Mouse (Mus musculus): Measurements from ENCODE around the gene Dmwd. TPM values are rescaled to one million over a fixed set of nuclear protein-coding genes. Genes with fewer than 3 reads are reported as not detected.

The Dmwd gene
- polyA plus RNA-seq (2012; rRNA removed) = 17.7 and 21.3 TPM in 2 replicates

DNA sequence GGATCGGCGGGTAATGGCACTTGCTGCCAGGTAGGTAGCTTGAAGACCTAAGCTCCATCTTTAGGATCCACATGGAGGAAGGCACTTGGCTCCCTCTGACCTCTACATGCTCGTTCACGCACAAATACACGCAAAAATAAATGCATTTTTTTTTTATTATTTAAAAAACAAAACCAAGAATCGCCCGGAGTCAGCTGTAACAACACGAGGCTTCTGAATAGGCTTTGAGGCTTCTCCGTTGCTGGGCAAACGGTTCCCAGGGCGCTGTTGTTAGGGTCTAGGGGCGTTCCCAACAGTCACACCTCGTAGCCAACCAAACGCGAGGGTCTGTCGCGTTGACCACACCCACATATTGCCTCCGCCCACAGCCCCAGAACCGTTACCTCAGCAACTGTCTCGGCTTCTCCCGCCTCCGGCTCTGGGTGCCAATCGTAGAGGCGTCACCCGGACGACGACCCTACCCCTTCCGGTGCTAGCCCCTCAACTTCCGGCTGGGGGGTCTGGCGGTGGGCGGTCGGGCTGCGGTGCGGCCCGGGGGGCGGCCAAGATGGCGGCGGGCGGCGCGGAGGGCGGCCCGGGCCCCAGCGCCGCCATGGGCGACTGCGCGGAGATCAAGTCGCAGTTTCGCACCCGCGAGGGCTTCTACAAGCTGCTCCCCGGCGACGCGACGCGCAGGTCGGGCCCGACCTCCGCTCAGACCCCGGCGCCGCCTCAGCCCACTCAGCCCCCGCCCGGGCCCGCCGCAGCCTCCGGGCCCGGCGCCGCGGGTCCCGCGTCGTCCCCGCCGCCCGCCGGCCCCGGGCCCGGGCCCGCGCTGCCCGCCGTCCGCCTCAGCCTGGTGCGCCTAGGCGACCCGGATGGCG is at the start of gene Dmwd:
Gene Dmwd (plus strand): TSS at position 505 of the 863 bp plus-strand sequence.

GRCm38 (mm10) chr7:19054047-19054776 is 21.8 kb upstream of the Dmwd start, which contains the start of gene Rsph6a:
TSS of gene Rsph6a (plus strand) at chr7:19054690.

DNA sequence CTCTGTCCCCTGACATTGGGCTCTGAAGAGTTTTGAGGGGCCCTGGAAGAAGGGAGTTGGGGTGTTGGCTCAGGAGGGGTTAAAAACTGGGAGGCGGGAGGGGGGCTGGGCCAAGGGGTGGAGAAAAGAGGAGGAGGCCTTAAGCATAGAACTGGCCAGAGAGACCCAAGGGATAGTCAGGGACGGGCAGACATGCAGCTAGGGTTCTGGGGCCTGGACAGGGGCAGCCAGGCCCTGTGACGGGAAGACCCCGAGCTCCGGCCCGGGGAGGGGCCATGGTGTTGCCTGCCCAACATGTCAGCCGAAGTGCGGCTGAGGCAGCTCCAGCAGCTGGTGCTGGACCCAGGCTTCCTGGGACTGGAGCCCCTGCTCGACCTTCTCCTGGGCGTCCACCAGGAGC is 7.7 kb downstream of the Dmwd start, which contains the start of gene Dmpk:
Gene Dmpk (plus strand): TSS at position 149 of the 400 bp plus-strand sequence.

DNA sequence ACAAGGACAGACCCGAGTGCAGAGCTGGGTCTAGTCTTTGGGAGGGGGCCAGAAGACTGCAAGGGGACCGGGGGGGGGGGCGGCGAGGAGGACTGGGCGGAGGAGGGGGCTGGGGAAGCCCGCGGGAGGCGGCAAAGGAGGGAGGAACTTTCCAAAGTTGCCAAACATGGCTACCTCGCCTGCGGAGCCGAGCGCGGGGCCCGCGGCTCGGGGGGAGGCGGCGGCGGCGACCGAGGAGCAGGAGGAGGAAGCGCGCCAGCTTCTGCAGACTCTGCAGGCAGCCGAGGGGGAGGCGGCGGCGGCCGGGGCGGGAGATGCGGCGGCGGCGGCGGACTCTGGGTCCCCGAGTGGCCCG is 18.4 kb downstream of the Dmwd start, which contains the start of gene Six5:
Gene Six5 (plus strand): TSS at position 124 of the 355 bp plus-strand sequence.

GRCm38 (mm10) chr7:19118028-19118771 is 42.2 kb downstream of the Dmwd start, which contains the start of gene Gm4969:
TSS of gene Gm4969 (minus strand) at chr7:19118368.

DNA sequence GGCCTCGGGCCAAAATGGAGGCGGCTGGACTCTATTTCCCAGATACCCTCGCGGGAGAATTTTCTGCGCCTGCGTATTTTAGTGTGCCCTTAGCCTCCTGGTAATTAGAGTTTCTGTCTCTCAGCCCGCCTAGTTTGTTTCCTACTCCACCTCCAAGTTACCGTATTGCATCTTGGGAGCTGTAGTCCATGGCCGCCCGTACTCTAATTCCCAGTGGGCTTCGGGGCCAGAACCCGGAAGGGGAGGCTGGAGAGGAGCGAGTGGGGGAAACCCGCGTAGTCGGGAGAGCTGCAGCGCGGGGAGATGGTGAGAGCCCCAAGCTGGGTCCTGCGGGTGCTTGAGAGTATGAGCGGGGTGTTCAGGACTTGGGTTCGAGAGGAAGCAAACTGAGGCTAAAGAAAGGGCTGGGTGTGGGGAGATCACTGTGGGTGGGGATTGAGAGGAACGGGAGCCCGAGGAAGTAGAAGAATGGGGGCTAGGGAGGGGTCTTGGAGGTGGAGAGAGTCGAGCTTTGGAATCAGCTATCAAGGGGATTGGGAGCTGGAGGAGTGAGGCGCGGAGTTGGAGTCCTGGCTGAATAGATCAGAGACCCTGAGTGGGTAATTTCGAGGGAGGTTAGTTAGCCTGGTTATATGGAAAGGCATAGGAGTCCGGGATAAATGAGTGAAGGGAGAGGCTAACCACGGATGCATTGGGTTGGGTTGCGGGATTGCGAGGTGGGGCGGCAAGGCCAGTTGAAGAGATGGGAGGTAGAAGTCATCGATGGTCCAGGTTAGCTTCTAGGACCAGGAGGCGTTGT is 43.8 kb downstream of the Dmwd start, which contains the start of gene Fbxo46:
Gene Fbxo46 (plus strand): TSS at position 229 of the 799 bp plus-strand sequence.

Other genes with a start within 250 kb of the Dmwd start
- gene Mill2, start 236.3 kb upstream of the Dmwd start, polyA plus RNA-seq (2012; rRNA removed) = 0.53 and 0.58 TPM in 2 replicates
- 92.2 and 111 TPM in 2 replicates for gene Pglyrp1, start 204.9 kb upstream of the Dmwd start, polyA plus RNA-seq (2012; rRNA removed)
- gene Ccdc61, start 165.8 kb upstream of the Dmwd start, polyA plus RNA-seq (2012; rRNA removed) = 7.7 and 9.0 TPM in 2 replicates
- 0.08 and 0.13 TPM in 2 replicates for gene Nova2, start 150.3 kb upstream of the Dmwd start, polyA plus RNA-seq (2012; rRNA removed)
- not detected in 2 replicates for gene Nanos2, start 88.8 kb upstream of the Dmwd start, polyA plus RNA-seq (2012; rRNA removed)
- 0.18 and 0.19 TPM in 2 replicates for gene Mypop, start 85.0 kb upstream of the Dmwd start, polyA plus RNA-seq (2012; rRNA removed)
- 7.0 and 7.7 TPM in 2 replicates for gene Irf2bp1, start 72.2 kb upstream of the Dmwd start, polyA plus RNA-seq (2012; rRNA removed)
- gene Foxa3, start 52.7 kb upstream of the Dmwd start, polyA plus RNA-seq (2012; rRNA removed) = 33.5 and 37.3 TPM in 2 replicates
- gene Sympk, start 51.9 kb upstream of the Dmwd start, polyA plus RNA-seq (2012; rRNA removed) = 22.4 and 28.2 TPM in 2 replicates
- gene Rsph6a, start 21.5 kb upstream of the Dmwd start, polyA plus RNA-seq (2012; rRNA removed) = not detected in 2 replicates
- gene Dmpk, start 7.6 kb downstream of the Dmwd start, polyA plus RNA-seq (2012; rRNA removed) = 28.8 and 30.2 TPM in 2 replicates
- gene Six5, start 18.4 kb downstream of the Dmwd start, polyA plus RNA-seq (2012; rRNA removed) = 5.0 and 6.1 TPM in 2 replicates
- 0.11 and 0.14 TPM in 2 replicates for gene Gm4969, start 42.1 kb downstream of the Dmwd start, polyA plus RNA-seq (2012; rRNA removed)
- gene Fbxo46, start 43.6 kb downstream of the Dmwd start, polyA plus RNA-seq (2012; rRNA removed) = 2.1 and 2.2 TPM in 2 replicates
- gene Qpctl, start 73.1 kb downstream of the Dmwd start, polyA plus RNA-seq (2012; rRNA removed) = 2.8 and 3.1 TPM in 2 replicates
- gene Snrpd2, start 73.5 kb downstream of the Dmwd start, polyA plus RNA-seq (2012; rRNA removed) = 42.5 and 46.3 TPM in 2 replicates
- 1.00 and 2.3 TPM in 2 replicates for gene Gipr, start 89.9 kb downstream of the Dmwd start, polyA plus RNA-seq (2012; rRNA removed)
- gene Eml2, start 100.2 kb downstream of the Dmwd start, polyA plus RNA-seq (2012; rRNA removed) = 11.2 and 12.9 TPM in 2 replicates
- gene Gpr4, start 136.3 kb downstream of the Dmwd start, polyA plus RNA-seq (2012; rRNA removed) = 0.94 and 0.97 TPM in 2 replicates
- gene Opa3, start 152.1 kb downstream of the Dmwd start, polyA plus RNA-seq (2012; rRNA removed) = 6.5 TPM in 2 replicates
- gene Vasp, start 195.6 kb downstream of the Dmwd start, polyA plus RNA-seq (2012; rRNA removed) = 46.0 and 54.2 TPM in 2 replicates
- gene Ppm1n, start 203.8 kb downstream of the Dmwd start, polyA plus RNA-seq (2012; rRNA removed) = 0.06 and 0.12 TPM in 2 replicates
- 3.1 and 3.7 TPM in 2 replicates for gene Rtn2, start 206.4 kb downstream of the Dmwd start, polyA plus RNA-seq (2012; rRNA removed)
- 0.05 TPM in 2 replicates for gene Fosb, start 233.8 kb downstream of the Dmwd start, polyA plus RNA-seq (2012; rRNA removed)

Data from liver, embryonic 18 days (tissue).